Mouse (Mus musculus): ENCODE data around the gene Lypd4.
A peak's percentile ranks its signal among the peaks of the same experiment; 100 is the strongest.

- peak; percentile 76 for TF ChIP-seq CTCF (IDR thresholded peaks at IDR 0.05; ENCODE audit: low read depth, low read length)
- TF ChIP-seq POLR2A (IDR thresholded peaks at IDR 0.05; ENCODE audit: extremely low read depth, insufficient read depth, low read length) = no peak
Measured at GRCm38 (mm10) chr7:24904936-24905335, 35.2 kb upstream of the Lypd4 start.

Measured in liver, adult 2 months (tissue).